Mouse (Mus musculus) lung, embryonic 15.5 days (tissue): ENCODE data around the gene Chchd1. TPM values are rescaled to one million over a fixed set of nuclear protein-coding genes. Genes with fewer than 3 reads are reported as not detected.
"Not testable (repeated sequence)": the region's sequence is repeated elsewhere in the genome, so short reads cannot be mapped to it uniquely, and the experiment has no call there.

Source experiments
- ATAC-seq: fragments of 200-750 bp; cut with Nextera tagmentation; 2 replicates; pipeline ENCODE4 v1.8.0; 2017; ENCODE audit warnings: moderate number of reproducible peaks, borderline replicate concordance; ENCODE audit not compliant: low FRiP score, low TSS enrichment; ENCODE audit errors: extremely low read depth
- H3K27ac ChIP-seq: fragments of 300-500 bp; sonication (generic); 2 replicates; pipeline ENCODE4 v1.5.1; 2015; ENCODE audit warnings: moderate library complexity, mild to moderate bottlenecking, inconsistent platforms
- H3K27me3 ChIP-seq: fragments of 300-500 bp; sonication (generic); 2 replicates; pipeline ENCODE4 v1.6.1; 2015; ENCODE audit warnings: inconsistent platforms
- H3K36me3 ChIP-seq: fragments of 300-500 bp; sonication (generic); 2 replicates; pipeline ENCODE4 v1.6.1; 2015; ENCODE audit warnings: inconsistent platforms
- H3K4me1 ChIP-seq: fragments of 300-500 bp; sonication (generic); 2 replicates; pipeline ENCODE4 v1.6.1; 2015; ENCODE audit warnings: inconsistent platforms
- H3K4me2 ChIP-seq: fragments of 300-500 bp; sonication (generic); 2 replicates; pipeline ENCODE4 v1.6.1; 2015; ENCODE audit warnings: inconsistent platforms, mild to moderate bottlenecking, moderate library complexity
- H3K4me3 ChIP-seq: fragments of 300-500 bp; sonication (generic); 2 replicates; pipeline ENCODE4 v1.5.1; 2015; ENCODE audit warnings: mild to moderate bottlenecking, inconsistent platforms
- H3K9ac ChIP-seq: fragments of 300-500 bp; sonication (generic); 2 replicates; pipeline ENCODE4 v1.6.1; 2015; ENCODE audit warnings: inconsistent platforms
- H3K9me3 ChIP-seq: fragments of 300-500 bp; sonication (generic); 2 replicates; pipeline ENCODE4 v1.6.1; 2016; ENCODE audit warnings: inconsistent platforms
- WGBS: fragments of 180-500 bp; shearing (Covaris S2); methylation state at CpG from one replicate; pipeline ENCODE4 v1.1.7; 2015; 5-methylcytosine and 5-hydroxymethylcytosine counted together
- polyA plus RNA-seq: library from polyadenylated mRNA; unstranded; fragments of >200 nt; fragmentation: Nextera tagmentation; extraction: Ambion mirVana; gene quantifications from 2 replicates; pipeline ENCODE4 v1.2.1, GENCODE M21; 2015

The Chchd1 gene
- polyA plus RNA-seq, 1 experiment from 2014 or later: 189 TPM

DNA sequence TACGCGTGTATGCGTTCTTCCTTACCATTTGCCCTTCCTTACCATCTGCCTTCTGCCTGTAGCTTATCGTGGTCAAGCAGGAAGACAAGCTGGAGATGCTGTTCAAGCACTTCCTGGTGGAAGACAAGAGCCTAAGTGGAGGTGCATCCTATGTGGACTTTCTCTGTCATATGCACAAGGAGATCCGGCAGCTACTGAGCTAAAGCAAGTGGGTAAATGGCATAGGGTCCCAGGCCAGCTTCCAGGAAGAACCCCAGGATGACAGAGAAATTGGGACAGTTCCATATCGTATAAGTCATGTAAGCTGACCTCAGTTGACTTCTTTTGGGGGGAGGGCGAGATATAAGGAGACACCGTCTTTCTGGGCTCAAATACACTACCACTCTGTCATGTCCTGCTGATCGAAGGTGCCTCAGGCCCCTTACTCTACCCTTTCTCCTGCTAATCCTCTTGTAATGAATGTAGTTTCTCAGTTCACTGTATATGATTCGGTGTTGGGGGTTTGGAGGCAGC is 9.2 kb upstream of the Chchd1 start:
- WGBS: 86% methylated on average over 10 of the region's 10 CpGs
- Histone ChIP-seq H3K27me3 (no peaks in the 10 kb centered on the region), H3K36me3 (peaks cover 61% of the 10 kb centered on the region), H3K9ac (no peak overlapping the region), H3K27ac (no peak overlapping the region), H3K4me1 (peaks cover 37% of the 10 kb centered on the region), H3K4me3 (no peak overlapping the region), H3K4me2 (no peak overlapping the region), H3K9me3 (no peaks in the 10 kb centered on the region)
- ATAC-seq: no peak

DNA sequence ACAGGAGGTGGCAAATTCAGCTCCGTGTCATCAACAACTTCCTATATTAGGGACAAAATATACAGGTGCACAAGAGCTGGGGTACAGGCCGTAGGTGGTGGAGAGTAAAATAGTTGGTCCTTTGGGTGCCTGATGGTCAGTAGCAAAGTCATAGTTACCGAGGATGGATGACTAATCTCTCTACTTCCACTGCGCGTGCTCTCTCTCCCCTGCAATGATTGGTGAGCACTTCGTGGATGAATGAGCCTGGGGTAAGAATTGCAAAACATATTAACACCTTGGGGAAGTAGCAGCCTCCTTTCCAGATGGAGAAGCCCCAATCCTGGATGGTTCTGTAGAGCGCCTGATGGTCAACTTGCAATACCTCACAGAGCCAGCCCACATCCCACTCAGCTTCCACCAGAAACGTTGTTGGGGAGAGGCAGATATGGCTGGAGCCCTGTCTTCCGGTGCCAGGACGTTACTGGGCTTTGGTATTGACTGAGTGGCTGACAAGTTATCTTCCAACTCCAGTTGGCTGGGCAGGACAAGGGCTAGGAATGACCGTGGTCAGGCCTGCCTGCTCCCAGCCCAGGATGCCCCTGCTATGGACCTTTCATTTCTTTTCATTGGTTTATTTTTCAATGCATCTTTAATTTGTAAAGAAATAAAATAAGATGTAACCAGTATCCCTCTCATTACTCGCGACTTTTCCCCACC is 8.5 kb upstream of the Chchd1 start:
- Histone ChIP-seq H3K4me2 (peak overlapping the region; percentile 74), H3K27me3 (no peaks in the 10 kb centered on the region), H3K9ac (peak overlapping the region; percentile 93; the same call in 1 of the 2 replicates), H3K36me3 (peaks cover 54% of the 10 kb centered on the region), H3K4me3 (peak overlapping the region; percentile 92), H3K9me3 (no peaks in the 10 kb centered on the region), H3K4me1 (peaks cover 41% of the 10 kb centered on the region), H3K27ac (peak overlapping the region; percentile 99)
- ATAC-seq: no peak
- 41% methylated on average over 13 of the region's 13 CpGs for WGBS

DNA sequence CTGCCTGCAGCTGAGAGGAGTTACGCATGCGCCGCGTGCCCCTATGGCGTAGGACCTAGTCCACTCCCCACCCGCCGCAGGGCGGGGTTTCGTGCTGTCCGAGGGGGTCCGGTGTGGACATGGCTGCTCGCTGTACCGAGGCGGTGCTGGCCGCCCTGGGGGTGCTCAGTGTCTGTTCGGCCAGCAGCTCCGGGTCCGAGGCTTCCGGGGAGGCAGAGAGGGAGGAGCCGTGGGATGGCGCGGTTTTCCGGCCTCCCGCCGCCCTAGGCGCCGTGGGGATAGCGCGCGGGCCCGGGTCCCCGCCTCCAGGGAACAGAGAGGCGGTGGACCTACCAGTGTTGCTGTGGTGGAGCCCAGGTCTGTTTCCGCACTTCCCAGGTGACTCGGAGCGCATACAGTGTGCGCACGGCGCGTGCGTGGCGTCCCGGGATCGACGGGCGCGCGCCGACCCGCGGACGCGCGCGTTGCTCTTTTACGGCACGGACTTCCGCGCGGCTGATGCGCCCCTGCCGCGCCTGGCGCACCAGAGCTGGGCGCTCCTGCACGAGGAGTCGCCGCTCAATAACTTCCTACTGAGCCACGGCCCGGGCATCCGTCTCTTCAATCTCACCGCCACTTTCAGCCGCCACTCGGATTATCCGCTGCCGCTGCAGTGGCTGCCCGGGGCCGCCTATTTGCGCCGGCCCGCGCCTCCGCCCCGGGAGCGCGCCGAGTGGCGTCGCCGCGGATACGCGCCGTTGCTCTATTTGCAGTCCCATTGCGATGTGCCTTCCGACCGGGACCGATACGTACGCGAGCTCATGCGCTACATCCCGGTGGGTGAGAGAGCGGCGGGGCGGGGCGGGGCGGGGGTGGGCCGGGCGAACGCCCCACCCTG is 7.7 kb upstream of the Chchd1 start, which contains the start of gene Fut11:
Gene Fut11 (plus strand): TSS at position 85 of the 877 bp plus-strand sequence.
- WGBS: under 1% methylated on average over 111 of the region's 111 CpGs
- H3K9ac ChIP-seq: peak within 1 kb of the TSS; percentile 93
- peak within 1 kb of the TSS; percentile 74 for H3K4me2 ChIP-seq
- H3K27me3 ChIP-seq: no peaks in the 10 kb centered on the region
- H3K4me3 ChIP-seq: peak within 1 kb of the TSS; percentile 92
- peak within 1 kb of the TSS; percentile 99 for H3K27ac ChIP-seq
- ATAC-seq: peak; percentile 92
- H3K9me3 ChIP-seq: no peaks in the 10 kb centered on the region
- H3K4me1 ChIP-seq: peaks cover 48% of the 10 kb centered on the region
- peaks cover 46% of the 10 kb centered on the region for H3K36me3 ChIP-seq

DNA sequence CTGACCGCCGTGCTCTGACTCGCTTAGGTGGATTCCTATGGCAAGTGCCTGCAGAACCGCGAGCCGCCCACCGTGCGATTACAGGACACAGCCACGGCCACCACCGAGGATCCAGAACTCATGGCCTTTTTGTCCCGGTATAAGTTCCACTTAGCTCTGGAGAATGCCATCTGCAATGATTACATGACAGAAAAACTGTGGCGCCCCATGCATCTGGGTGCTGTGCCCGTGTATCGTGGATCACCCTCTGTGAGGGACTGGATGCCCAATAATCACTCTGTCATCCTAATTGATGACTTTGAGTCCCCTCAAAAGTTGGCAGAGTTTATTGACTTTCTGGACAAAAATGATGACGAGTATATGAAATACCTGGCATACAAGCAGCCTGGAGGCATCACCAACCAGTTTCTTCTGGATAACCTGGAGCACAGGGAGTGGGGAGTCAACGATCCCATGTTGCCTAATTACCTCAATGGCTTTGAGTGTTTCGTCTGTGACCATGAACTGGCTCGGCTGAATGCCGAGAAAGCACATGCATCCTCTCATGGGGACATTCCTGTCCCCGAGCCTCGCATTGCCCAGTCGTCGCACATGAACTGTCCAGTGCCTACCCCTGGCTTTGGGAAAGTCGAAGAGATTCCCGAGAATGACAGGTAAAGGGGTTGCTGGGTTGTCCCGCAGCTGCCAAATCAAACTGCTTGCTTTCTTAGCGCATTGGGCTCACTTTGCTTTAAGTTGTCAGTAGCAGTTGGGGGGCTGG is 6.9 kb upstream of the Chchd1 start:
- Histone ChIP-seq H3K4me1 (peaks cover 54% of the 10 kb centered on the region), H3K9me3 (no peaks in the 10 kb centered on the region), H3K27ac (peak overlapping the region; percentile 99), H3K27me3 (no peaks in the 10 kb centered on the region), H3K9ac (peak overlapping the region; percentile 93), H3K4me2 (peak overlapping the region; percentile 74), H3K36me3 (peaks cover 40% of the 10 kb centered on the region), H3K4me3 (peak overlapping the region; percentile 92)
- WGBS: 7% methylated on average over 27 of the region's 27 CpGs
- no peak for ATAC-seq

DNA sequence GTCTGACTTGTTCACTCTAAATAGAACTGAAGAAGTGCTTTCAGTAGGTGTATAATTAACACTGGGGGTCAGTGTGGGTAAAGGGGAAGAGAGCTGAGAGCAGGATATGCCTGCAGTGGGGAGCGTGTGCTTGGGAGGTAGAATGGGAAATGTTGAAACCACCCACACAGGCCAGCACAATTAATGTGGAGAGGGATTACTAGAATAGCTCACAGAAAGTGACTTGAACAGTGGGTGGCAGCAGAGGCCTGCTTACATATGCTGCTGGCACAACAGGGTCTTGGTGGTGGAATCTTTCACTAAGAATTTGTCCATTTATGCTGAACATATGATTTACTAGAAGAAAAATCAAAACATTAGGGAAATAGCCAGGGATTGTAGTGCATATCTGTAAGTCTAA is 5.8 kb upstream of the Chchd1 start:
- no peak overlapping the region for H3K9ac ChIP-seq
- no peak overlapping the region for H3K27ac ChIP-seq
- peak overlapping the region; percentile 74 for H3K4me2 ChIP-seq
- no peaks in the 10 kb centered on the region for H3K9me3 ChIP-seq
- H3K36me3 ChIP-seq: peaks cover 29% of the 10 kb centered on the region
- H3K4me3 ChIP-seq: peak overlapping the region; percentile 92
- 9% methylated on average over 1 of the region's 1 CpGs for WGBS
- peaks cover 65% of the 10 kb centered on the region for H3K4me1 ChIP-seq
- no peaks in the 10 kb centered on the region for H3K27me3 ChIP-seq
- ATAC-seq: no peak

DNA sequence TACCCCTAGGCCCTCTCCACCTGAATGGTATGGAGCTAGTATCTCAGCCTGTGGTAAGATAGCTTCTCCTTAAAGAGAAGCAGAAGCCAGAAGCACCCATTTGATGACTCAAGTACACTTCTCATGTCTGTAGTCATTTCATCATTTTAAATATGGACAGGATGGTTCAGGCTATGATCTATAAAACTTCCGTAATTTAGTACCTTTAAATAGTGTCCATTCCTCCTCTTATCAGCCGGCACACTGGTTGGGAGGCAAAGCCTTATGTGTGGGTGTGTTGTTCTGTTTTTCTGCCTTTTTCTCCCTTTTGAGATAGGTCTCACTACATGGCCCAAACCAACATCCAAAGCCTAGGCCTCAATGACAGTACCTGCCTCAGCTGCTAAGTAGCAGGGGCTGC is 4.3 kb upstream of the Chchd1 start:
- WGBS: 80% methylated on average over 2 of the region's 2 CpGs
- 0 out of 2 replicates have a peak overlapping the region, but pooled peaks have one; percentile 15 for H3K9ac ChIP-seq
- H3K4me2 ChIP-seq: no peak overlapping the region
- peaks cover 66% of the 10 kb centered on the region for H3K4me1 ChIP-seq
- H3K36me3 ChIP-seq: peaks cover 14% of the 10 kb centered on the region
- H3K27ac ChIP-seq: no peak overlapping the region
- no peaks in the 10 kb centered on the region for H3K9me3 ChIP-seq
- H3K27me3 ChIP-seq: no peaks in the 10 kb centered on the region
- no peak for ATAC-seq
- no peak overlapping the region for H3K4me3 ChIP-seq

DNA sequence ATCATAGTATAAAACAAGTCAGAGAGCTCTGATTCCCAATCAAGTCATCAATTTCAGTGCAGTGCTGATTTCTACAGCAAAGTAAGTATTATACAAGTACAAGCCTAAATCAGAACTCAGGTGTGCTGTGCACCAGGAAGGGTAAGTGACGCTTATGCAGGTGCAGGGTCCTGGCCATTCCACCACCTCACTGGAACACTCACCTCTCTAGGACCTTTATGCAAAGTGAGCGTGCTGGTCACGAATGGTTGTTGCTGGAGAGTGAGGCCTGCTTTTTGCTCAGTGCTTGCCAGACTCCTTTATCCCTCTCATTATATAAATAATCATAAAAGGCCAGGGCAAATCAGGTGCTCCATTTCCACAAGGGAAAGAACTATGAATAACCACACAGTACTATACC is 2.4 kb upstream of the Chchd1 start:
- Histone ChIP-seq H3K4me3 (no peak overlapping the region), H3K27me3 (no peaks in the 10 kb centered on the region), H3K4me2 (no peak overlapping the region), H3K36me3 (peaks cover 18% of the 10 kb centered on the region), H3K4me1 (peaks cover 66% of the 10 kb centered on the region), H3K27ac (no peak overlapping the region), H3K9ac (no peak overlapping the region), H3K9me3 (no peaks in the 10 kb centered on the region)
- ATAC-seq: no peak
- WGBS: 77% methylated on average over 3 of the region's 3 CpGs

DNA sequence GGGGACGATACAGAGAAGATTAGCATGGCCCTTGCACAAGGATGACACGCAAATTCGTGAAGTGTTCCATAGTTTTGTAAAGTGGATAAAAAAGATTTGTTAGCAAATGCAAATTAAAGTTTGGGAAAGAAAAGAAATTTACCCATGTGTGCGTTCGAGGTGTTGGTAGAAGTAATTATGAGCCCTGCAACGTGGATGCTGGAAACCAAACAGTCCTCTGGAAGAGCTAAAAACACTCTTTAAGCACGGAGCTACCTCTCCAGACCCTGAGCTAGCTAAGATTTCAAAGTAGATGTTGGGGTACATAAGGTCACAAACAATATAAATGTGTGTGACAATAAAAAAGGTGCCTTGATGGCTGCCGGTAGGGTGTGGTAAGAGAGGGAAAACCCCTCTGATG is 1.3 kb upstream of the Chchd1 start:
- ATAC-seq: no peak
- H3K4me3 ChIP-seq: peak overlapping the region; percentile 77
- 75% methylated on average over 8 of the region's 8 CpGs for WGBS
- H3K27ac ChIP-seq: 0 out of 2 replicates have a peak overlapping the region, but pooled peaks have one; percentile 89
- no peaks in the 10 kb centered on the region for H3K9me3 ChIP-seq
- H3K27me3 ChIP-seq: no peaks in the 10 kb centered on the region
- peaks cover 60% of the 10 kb centered on the region for H3K4me1 ChIP-seq
- peaks cover 21% of the 10 kb centered on the region for H3K36me3 ChIP-seq
- peak overlapping the region; percentile 64 for H3K4me2 ChIP-seq
- peak overlapping the region; percentile 80; the same call in 1 of the 2 replicates for H3K9ac ChIP-seq

DNA sequence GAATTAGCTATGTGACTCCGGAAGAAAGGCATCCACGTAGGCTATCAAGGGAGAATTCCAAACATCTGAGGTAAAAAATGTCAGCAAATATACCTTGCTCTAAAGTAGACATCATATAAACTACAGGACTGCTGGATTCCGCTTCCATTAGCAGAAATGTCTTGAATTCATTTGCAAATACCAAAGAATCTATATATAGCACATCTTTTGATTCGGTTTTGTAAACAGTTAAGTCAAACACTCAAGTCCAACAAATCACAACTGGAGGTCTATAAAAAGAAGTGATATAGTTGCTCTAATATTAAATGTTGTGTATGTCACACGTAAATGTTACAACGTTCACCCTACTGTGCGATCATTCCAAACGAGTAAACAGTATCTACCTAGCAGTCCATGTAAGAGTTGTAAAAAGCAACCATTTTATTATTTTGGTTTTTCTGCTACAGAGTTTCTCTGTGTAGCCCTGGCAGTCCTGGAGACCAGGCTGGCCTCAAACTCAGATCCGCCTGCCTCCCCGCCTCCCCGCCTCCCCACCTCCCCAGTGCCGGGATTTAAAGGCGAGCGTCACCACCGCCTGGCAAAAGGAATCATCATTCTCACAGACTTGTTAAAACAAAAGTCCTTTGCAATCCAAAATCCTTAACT is 588 bp upstream of the Chchd1 start:
- no peaks in the 10 kb centered on the region for H3K9me3 ChIP-seq
- H3K4me1 ChIP-seq: peaks cover 56% of the 10 kb centered on the region
- peak; percentile 5; the same call in 1 of the 2 replicates for ATAC-seq
- H3K4me3 ChIP-seq: peak overlapping the region; percentile 77
- H3K9ac ChIP-seq: peak overlapping the region; percentile 80
- H3K27ac ChIP-seq: peak overlapping the region; percentile 89
- 4% methylated on average over 15 of the region's 15 CpGs for WGBS
- peaks cover 21% of the 10 kb centered on the region for H3K36me3 ChIP-seq
- no peaks in the 10 kb centered on the region for H3K27me3 ChIP-seq
- peak overlapping the region; percentile 64 for H3K4me2 ChIP-seq

DNA sequence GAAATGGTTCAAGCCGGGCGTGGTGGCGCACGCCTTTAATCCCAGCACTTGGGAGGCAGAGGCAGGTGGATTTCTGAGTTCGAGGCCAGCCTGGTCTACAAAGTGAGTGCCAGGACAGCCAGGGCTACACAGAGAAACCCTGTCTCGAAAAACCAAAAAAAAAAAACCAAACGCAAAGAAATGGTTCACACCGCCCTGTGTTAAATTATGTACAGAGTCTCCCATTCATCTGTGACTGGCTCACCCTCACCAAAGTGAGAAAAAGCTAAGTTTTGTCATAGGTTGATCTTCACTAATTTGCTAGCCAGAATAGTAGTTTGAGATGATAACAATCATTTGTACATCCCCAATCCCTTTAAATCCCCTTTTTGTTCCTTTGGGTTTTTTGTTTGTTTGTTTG is 655 bp downstream of the Chchd1 start:
- Histone ChIP-seq H3K36me3 (peaks cover 15% of the 10 kb centered on the region), H3K4me1 (peaks cover 47% of the 10 kb centered on the region), H3K27ac (peak overlapping the region; percentile 89), H3K9ac (peak overlapping the region; percentile 80), H3K4me2 (peak overlapping the region; percentile 64), H3K4me3 (peak overlapping the region; percentile 77)
- H3K27me3 ChIP-seq, H3K9me3 ChIP-seq, ATAC-seq: not testable (repeated sequence)
- 8% methylated on average over 8 of the region's 8 CpGs for WGBS
